Mouse (Mus musculus): Measurements from ENCODE around the gene Dnaic2.

The Dnaic2 gene

DNA sequence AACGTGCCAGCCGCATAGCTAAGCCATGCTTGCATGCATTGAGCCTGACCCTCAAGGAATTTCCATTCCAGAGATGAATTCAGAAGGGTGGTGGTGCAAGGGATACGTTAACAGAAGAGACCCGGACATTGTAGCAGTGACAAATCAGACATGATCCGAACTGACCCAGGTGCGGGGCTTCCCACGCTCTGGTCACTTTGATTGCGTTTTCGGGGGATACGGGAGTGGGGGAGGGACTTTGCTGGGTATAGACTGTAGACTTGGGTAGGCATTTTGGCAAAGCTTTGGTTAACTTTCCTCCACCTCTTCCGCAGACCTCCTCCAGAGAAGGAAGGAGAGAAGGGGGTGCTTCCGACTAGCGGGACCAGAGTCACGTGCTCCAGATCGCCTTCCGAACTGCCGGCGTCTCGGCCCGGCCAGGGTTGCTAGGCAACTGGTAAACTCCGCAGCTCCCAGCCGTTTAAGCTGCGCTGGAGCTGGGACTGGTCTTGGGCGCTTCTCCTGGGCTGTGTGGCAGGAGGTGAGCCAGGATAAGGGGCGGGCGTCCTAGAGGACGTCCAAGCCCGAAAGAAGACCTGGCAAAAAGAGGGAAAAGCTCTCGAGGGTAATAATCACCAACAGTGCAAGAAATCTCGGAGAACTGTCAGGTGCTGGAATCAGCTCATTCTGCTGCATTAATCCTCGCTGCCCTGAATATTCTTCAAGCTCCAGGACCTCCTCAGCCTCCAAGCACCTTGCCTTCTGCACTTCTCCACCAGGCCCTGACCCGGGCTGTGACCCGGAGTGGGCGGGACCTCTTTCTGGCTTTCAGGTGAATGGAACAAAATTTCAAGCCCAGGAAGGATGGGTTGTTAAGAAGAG lies at the start of gene Dnaic2:
Gene Dnaic2 (plus strand): TSS at position 444 of the 861 bp plus-strand sequence.
- no peak for DNase-seq (ENCODE audit: low spot score)

GRCm38 (mm10) chr11:114679582-114679981 lies 47.6 kb upstream of the Dnaic2 start:
- no peak for DNase-seq (ENCODE audit: low spot score)

GRCm38 (mm10) chr11:114680291-114680690 lies 46.9 kb upstream of the Dnaic2 start:
- no peak for DNase-seq (ENCODE audit: low spot score)

- DNase-seq (ENCODE audit: low spot score): no peak
Measured at GRCm38 (mm10) chr11:114681054-114681453, 46.2 kb upstream of the Dnaic2 start.

GRCm38 (mm10) chr11:114682321-114682900 lies 44.8 kb upstream of the Dnaic2 start:
- no peak for DNase-seq (ENCODE audit: low spot score)

GRCm38 (mm10) chr11:114683029-114683721 lies 44.0 kb upstream of the Dnaic2 start:
- no peak for DNase-seq (ENCODE audit: low spot score)

- no peak for DNase-seq (ENCODE audit: low spot score)
Measured at GRCm38 (mm10) chr11:114683722-114684621, 43.2 kb upstream of the Dnaic2 start.

DNA sequence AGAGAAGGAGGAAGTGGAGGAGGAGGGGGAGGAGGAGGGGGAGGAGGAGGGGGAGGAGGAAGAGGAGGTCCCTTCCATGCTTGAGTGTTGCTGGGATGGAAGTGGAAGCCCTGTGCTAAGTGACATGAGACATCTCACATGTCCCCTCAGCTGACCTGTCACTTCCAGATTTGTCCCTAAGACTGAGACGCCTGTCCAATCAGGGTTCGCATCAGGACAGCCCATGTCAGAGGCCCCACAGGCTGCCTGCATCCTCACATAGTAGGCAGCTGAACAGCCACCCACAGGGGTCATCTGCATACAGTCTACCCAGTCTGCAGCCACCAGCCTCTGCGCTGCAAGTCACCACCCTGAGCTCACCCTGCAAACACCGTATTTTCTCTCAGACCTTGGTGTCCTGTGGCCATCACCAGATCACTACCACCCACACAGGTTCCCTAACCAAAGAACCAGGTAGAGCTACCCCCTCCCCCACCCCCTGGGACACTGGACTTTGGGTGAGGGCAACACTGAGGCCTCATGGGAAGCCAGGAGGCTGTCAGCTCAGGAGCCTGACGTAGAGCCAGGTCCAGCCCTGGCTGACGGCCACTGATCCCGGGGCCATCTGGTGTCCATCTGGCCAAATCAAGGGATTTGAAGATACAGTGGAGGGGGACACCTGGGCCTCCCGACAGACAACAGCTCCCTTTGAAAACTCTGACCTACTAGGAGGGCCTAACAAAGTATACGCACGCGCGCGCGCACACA lies 42.4 kb upstream of the Dnaic2 start:
- DNase-seq (ENCODE audit: low spot score): no peak

GRCm38 (mm10) chr11:114685526-114686040 lies 41.6 kb upstream of the Dnaic2 start:
- no peak for DNase-seq (ENCODE audit: low spot score)

DNA sequence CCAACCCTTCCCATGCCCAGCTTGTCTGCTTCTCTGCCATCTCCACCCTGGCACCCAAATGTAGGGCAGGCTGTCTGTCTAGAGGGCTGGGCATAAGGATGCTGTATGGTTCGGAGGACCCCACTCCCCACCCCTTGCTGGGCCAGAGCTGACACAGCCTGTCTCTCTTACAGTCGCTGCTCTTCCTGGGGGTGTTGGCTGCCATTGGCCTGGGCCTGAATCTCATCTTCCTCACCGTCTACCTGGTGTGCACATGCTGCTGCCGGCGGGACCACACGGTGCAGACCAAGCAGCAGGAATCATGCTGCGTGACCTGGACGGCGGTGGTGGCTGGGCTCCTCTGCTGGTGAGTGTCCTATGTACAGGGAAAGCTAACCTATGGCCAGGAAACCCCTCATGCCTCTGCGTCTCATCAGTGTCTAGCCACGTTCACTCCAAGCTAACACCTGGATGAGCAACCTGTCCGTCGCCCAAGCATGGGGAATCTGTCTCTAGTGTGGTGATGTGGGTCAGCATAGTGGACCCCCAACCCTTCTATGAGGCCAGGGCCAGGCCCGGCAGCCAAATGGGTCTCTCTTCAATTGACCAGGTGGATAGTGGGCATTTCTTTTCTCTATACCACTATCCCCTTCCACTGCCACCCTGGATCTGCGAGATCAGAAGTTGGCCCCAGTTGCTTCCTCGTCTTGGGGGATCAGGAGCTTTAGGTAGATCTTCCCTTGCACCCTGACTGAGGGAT lies 40.8 kb upstream of the Dnaic2 start:
- no peak for DNase-seq (ENCODE audit: low spot score)

DNA sequence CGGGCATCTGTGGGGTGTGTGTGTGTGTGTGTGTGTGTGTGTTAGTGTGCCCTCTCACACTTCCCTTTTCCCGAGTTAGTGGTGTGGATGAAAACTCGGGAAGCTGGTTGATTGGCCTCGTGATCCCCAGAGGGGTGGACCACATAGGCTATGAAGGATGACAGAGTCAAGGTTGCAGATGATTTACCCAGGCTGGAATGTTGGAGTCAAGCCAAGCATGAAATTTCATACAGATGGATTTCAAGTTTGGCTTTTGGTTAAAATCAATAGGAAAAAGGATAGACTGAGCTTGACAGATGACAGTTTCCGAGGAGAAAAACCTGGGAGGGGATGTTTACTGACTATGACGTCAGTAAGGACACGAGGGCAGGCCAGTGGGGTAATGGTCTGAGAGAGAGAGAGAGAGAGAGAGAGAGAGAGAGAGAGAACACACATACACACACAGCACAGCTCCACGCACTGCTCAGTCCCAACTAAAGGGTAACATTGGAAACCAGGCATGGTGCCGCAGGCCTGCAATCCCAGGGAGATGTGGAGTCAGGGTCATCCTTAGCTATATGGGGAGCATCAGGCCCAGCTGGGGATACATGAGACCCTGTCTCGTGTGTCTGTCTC lies 39.5 kb upstream of the Dnaic2 start:
- no peak for DNase-seq (ENCODE audit: low spot score)

DNA sequence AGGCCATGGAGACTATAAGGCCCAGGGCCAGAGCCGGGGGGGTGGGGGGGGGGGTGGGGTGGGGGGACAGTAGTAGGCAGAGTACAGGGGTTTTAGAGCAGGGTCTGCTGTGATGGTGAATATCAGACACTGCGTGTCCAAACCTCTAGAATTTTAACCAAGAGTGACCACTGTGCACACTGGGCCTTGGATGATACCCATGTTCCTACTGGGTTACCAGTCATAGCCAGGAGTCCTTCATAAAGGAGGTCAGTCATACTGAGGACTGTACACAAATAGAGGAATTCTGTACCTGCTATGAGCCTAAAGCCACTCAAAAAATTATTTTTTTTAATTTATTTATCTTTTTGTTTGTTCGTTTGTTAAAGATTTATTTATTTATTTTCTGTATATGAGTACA lies 38.5 kb upstream of the Dnaic2 start:
- no peak for DNase-seq (ENCODE audit: low spot score)

- no peak for DNase-seq (ENCODE audit: low spot score)
Measured at GRCm38 (mm10) chr11:114690192-114690591, 37.0 kb upstream of the Dnaic2 start.

GRCm38 (mm10) chr11:114691454-114692182 lies 35.6 kb upstream of the Dnaic2 start:
- no peak for DNase-seq (ENCODE audit: low spot score)

DNA sequence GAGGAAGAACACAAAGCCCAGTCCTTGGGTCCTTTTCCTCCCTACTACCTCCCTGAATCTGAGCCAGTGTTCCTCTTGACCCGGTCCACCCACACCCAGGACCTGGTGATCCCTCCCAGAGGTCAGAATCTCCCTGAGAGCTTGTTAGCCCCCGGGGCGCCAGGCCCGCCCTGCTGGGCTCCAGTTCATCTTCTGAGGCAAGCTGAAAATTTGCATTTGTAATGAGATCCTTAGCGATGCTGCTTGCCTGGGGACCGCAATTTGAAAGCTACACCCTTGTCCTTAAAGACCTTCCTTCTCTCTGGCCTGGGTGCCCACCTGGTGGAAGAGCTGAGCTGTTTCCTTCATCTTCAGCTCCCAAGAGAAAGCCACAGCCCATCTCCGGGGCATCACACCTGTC lies 34.6 kb upstream of the Dnaic2 start:
- no peak for DNase-seq (ENCODE audit: low spot score)

DNA sequence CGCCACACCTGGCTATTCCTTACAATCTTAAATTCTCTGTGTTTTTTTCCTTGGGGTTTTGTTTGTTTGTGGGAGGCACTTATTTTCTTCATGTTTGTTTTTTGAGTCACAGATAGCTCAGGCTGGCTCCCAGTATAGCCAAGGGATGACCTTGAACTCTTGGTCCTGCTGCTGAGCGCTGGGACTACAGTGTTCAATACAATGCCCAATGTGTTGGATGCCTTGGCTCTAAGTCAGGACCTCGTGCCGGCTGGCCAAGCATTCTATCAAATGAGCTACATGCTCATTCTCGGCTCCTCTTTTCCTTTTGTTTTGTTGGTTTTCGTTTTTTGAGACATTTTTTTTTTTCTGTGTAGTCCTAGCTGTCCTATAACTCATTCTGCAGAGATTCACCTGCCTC lies 33.8 kb upstream of the Dnaic2 start:
- no peak for DNase-seq (ENCODE audit: low spot score)

DNA sequence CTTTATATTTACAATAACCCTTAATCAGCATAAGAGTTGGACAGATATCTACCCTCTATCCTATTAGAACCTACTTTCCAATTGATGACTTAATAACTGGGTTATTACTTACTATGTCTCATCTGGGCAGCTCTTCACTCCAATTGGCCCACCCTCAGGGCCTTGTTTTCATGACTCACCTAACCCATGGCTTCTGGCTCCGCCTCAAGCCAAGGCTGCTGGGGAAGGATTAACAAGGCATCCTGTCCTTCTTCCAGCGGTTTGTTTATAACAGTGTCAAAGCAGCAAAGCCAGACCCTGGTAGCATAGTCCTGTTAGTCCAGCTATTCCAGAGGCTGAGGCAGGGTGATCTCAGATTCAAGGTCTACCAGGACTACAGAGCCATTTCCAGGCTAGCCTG lies 32.8 kb upstream of the Dnaic2 start:
- DNase-seq (ENCODE audit: low spot score): no peak

- no peak for DNase-seq (ENCODE audit: low spot score)
Measured at GRCm38 (mm10) chr11:114698496-114698895, 28.7 kb upstream of the Dnaic2 start.

GRCm38 (mm10) chr11:114699511-114699910 lies 27.7 kb upstream of the Dnaic2 start:
- no peak for DNase-seq (ENCODE audit: low spot score)
